Mouse (Mus musculus): ENCODE data around the gene Zbed6.

The Zbed6 gene

GRCm38 (mm10) chr1:133662941-133663340, 2.3 kb upstream of the Zbed6 start:
- DNase-seq (ENCODE audit: low read depth): no peak

DNA sequence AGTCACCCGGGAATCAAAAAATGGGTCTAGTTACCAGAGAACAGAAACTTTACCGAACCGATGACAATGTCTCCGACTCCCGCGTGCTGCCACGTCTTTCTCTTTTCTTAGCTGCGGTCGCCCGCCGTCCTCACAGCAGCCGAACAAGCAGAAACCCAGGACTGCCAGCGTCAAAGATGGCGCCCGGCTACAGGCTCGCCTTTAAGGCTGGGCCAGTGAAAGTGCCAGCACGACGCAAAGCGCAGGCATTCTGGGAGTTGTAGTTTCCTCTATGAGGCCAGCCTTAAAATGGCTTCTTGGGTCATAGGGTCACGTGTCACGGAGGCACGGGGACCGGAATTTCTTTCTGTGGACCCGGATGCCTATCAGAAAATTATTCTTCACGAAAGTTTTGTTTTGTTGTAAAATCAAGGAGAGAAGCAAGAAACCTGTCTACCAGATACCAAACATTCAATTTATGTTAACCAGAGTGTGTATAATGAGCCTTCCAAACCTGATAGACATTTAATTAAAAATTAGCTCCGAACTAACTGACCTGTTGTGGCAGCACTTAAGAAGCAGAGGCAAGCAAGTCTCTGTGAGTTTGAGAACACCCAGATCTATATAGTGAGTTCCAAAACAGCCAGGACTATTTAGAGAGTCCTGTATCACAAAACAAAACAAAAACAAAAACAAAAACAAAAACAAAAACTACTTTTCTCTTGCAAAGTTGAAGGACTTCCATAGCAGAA, 683 bp upstream of the Zbed6 start, which contains the start of gene Gm38394:
TSS of gene Gm38394 (minus strand) at position 116 of the 731 bp plus-strand sequence.
- peak; percentile 92 for DNase-seq (ENCODE audit: low read depth)

- DNase-seq (ENCODE audit: low read depth): no peak
Measured at GRCm38 (mm10) chr1:133658878-133659277, 1.8 kb downstream of the Zbed6 start.

GRCm38 (mm10) chr1:133656811-133657210, 3.9 kb downstream of the Zbed6 start:
- DNase-seq (ENCODE audit: low read depth): no peak

DNA sequence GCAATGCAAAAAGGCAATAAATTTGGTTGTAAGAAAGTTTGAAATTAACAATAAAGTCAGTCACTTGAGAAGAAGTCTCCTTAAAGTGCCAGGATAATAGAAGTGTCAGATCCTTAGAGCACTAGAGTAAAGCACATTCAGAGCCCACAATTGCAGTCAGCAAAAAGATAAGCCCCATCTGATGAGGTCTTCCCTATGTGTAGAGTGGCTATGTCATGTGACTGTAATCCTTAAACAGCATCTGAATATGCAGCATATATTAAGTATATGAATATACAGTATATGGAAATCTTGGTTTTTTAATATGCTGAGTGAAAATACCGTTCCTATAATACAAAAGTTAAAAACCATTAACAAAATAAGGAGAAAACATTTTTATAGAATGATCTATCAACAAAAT, 7.7 kb downstream of the Zbed6 start:
- DNase-seq (ENCODE audit: low read depth): no peak

DNA sequence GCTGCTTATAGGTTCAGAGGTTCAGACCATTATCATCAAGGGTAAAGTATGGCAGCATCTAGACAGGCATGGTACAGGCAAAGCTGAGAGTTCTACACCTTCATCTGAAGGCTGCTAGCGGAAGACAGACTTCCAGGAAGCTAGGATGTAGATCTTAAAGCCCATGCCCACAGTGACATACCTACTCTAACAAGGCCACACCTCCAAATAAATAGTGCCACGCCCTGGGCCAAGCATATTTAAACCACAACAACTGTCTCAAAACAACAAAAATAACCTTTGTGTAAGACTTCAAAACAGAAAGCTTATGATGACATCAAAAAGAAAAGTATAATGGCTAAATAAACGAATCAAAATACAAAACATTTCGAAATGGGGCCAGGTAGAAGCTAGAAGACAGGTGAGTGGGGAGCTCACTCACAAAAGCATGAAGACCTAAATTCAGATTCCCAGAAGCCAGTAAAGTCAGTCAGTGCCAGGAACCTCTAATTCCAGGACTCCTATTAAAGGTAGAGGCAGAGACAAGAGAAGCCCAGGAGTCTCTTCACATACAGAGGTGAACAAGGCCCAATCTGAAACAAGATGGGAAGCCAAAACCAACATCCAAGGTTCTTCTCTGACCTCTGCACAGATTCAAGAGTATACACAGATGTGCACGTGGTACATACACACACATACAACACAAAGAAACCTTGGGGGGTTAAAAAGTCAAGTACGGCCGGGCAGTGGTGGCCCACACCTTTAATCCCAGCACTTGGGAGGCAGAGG, 10.2 kb downstream of the Zbed6 start:
- no peak for DNase-seq (ENCODE audit: low read depth)

- DNase-seq (ENCODE audit: low read depth): no peak
Measured at GRCm38 (mm10) chr1:133645652-133646051, 15.0 kb downstream of the Zbed6 start.

GRCm38 (mm10) chr1:133641163-133641562, 19.5 kb downstream of the Zbed6 start:
- DNase-seq (ENCODE audit: low read depth): no peak

GRCm38 (mm10) chr1:133638517-133638916, 22.2 kb downstream of the Zbed6 start:
- no peak for DNase-seq (ENCODE audit: low read depth)

DNA sequence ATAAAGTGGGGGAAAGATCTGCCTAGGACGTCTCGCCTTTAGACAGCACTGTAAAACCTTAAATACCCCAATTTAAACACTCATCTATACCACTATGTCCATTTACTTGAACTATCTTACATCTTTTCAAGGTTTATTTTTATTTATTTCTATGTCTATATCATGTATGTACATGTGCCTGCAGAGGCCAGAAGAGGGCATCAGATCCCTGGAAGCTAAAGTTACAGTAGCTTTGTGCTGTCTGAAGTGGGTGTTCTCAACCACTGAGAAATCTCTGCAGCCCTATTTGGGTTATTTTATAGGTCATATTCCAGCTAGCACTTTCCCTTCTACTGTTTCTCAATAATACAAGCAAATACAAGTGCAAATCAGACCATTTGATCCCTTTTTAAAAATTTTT, 28.5 kb downstream of the Zbed6 start:
- DNase-seq (ENCODE audit: low read depth): no peak

DNA sequence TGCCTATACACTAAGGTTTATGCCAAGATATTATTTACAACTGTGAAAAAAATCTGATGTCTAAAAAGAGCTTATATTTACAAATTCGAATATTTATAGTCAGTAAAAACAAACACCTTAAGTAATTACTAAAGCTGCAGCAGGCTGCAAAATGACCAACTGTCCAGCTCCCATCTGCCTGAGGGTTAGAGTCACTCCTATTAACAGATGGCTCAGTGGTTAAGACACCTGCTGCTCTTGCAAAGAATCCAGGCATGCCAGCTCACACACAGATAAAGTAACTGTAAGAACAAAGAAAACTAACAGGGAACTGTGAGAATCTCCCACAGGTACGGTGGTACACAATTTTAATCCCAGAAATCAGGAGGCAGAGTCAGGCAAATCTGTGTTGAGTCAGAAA, 35.6 kb downstream of the Zbed6 start:
- DNase-seq (ENCODE audit: low read depth): no peak

DNA sequence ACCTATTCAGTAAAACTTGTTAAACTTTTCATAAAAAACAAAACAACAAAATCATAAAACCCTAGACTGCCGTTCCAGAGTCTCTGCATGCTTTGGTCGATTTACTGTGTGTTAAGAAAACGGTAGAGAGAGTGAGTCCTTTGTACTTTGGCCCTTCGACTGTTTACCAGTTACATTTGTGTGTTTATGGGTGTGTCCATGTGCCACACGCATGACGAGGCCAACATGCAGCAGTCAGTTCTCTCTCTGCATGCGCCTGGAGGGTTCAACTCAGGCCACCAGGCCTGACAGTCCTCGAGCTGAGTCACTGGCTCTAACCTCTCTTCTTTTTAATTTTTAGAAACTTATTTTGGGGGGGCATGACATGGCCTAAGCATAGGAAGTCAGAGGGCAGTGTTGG, 42.4 kb downstream of the Zbed6 start:
- no peak for DNase-seq (ENCODE audit: low read depth)

GRCm38 (mm10) chr1:133617908-133618307, 42.8 kb downstream of the Zbed6 start:
- no peak for DNase-seq (ENCODE audit: low read depth)

- DNase-seq (ENCODE audit: low read depth): no peak
Measured at GRCm38 (mm10) chr1:133613817-133614216, 46.9 kb downstream of the Zbed6 start.

DNA sequence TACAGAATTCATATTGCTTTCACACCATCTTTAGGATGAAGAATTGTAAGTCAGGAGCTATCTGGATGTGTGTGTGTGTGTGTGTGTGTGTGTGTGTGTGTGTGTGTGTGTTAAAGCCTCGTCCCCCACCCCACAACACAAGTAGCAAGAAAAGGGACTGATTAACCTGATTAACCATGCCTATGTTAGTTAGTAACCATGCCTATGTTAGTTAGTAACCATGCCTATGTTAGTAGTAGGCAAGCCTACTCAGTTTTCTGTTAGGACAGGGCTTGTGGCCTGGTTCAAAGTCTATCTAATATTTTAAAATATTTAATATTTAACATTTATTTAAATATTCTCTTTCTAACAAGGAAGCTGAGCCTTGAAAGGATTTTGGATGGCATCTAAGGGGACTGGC, 49.2 kb downstream of the Zbed6 start:
- no peak for DNase-seq (ENCODE audit: low read depth)

DNA sequence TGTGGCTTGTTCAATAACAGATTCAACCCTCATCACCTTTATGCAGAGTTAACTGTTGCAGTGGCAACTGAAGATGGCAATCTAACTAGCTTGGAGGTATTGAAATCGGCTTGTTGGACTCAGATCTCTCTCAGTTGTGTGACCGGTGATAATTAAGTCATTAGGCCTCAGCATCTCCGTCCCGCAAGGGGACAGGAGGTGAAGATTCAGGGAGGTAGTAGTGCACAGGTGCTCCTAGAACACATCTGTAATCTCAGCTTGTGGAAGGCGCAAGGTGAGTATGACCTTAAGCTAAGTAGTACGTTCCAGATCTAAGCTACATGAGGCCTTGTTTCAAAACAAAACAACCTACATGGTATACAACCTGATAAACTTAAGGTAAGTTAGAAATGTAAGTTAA, 50.1 kb downstream of the Zbed6 start:
- no peak for DNase-seq (ENCODE audit: low read depth)

GRCm38 (mm10) chr1:133609771-133610502, 50.7 kb downstream of the Zbed6 start, which contains the start of gene Snrpe:
Gene Snrpe (minus strand): TSS chr1:133610291.
- peak; percentile 97 for DNase-seq (ENCODE audit: low read depth)

All from c-Kit-positive CD71-positive TER-119-negative erythroid progenitor cells, embryonic 14.5 days (primary cell).